Mouse (Mus musculus): ENCODE data around the gene Dhx33.

Gene Dhx33

DNA sequence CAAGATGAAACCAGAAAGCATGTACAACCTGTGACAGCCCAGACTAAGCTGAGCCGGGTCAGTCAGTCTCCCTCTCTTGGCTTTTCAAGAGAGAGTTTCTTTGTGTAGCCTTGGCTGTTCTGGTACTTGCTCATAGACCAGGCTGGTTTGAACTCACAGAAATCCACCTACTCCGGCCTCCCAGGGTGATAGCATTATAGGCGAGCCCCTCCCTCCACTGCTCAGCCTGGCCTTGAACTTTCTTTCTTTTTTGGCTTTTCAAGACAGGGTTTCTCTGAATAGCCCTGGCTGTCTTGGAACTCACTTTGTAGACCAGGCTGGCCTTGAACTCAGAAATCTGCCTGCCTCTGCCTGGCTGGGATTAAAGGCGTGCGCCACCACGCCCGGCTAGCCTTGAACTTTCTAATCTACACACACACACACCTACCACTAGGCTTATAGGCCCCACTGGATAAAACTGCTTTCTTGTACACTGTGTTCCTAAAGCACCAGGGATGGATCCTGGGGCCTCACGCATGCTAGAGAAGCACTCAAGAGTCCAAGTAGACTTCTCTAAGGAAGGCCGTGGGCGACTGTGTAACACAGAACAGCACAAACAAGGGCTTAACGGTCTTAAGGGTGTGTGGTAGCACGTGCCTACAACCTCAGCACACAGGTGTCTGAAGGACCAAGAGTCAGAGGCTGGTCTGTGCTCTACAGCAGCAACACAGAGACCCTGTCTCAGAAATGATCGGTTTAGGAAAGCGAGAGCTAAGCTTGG lies 23.3 kb downstream of the Dhx33 start:
- DNase-seq, result no peak

- DNase-seq, result no peak
Measured at GRCm38 (mm10) chr11:70980232-70980631, 24.0 kb downstream of the Dhx33 start.

- DNase-seq, result no peak
Measured at GRCm38 (mm10) chr11:70977293-70977692, 26.9 kb downstream of the Dhx33 start.

DNA sequence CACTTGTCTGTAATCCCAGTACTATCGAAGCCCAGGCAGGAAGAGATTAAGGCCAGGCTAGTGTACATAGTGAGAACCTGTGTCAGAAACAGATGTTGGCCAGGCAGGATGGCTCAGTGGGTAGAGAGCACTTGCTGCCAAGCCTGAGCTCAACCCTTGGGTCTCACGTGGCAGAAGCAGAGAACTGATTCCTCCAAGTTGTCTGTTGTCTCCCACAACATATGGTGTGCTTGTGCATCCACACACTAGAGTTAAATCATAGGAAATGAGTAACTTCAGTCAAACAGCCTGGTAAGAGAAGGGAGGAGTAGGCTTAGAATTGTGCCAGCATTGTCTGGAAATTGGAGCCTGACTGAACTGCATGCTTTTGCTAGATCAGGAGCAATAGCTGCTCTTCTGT lies 29.0 kb downstream of the Dhx33 start:
- DNase-seq, result no peak

GRCm38 (mm10) chr11:70973947-70974346 lies 30.3 kb downstream of the Dhx33 start:
- DNase-seq, result no peak

GRCm38 (mm10) chr11:70972586-70972985 lies 31.7 kb downstream of the Dhx33 start:
- DNase-seq, result no peak

GRCm38 (mm10) chr11:70970560-70971540 lies 33.4 kb downstream of the Dhx33 start:
- DNase-seq, result peak in 1 of 2 experiments; percentile 10

DNA sequence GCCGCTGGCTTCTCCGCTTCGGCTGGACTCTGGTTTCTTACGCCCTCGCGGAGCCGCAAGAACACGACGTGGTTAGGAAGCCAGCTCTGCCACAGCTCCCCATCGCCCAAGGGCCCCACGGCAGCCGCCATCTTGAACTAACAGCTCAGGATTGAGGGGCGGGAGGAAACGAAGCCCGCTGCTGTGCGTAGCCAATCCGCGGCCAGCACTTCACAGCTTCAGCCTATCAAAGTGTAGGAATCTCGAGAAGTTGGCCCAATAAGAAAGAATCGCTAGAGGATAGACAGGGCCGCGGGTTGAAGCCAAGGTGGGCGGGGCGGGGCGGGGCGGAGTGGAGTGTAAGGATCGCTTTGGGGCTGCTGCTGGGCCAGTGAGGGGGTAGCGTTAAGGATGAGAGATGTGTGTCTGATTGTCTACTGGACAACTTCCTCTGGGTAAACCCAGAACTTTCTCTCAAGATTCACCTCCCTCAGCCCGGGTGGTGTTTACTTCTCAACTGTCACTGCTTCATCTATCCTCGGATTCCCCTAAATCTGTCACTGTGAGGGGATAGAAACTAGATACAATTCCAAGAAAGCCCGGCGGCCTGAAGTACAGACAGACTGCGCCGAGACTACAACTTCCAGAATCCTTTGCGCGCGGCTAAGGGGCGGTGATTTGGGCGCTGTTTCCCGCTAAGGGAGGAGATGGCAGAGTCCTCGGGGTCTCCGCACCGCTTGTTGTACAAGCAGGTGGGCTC lies 34.2 kb downstream of the Dhx33 start, which contains the start of the genes Nup88 and Rpain:
Gene Nup88 (minus strand): TSS at position 153 of the 739 bp plus-strand sequence.
Gene Rpain (plus strand): TSS at position 393 of the 739 bp plus-strand sequence.
- peak; percentile 92 to 93 for DNase-seq

DNA sequence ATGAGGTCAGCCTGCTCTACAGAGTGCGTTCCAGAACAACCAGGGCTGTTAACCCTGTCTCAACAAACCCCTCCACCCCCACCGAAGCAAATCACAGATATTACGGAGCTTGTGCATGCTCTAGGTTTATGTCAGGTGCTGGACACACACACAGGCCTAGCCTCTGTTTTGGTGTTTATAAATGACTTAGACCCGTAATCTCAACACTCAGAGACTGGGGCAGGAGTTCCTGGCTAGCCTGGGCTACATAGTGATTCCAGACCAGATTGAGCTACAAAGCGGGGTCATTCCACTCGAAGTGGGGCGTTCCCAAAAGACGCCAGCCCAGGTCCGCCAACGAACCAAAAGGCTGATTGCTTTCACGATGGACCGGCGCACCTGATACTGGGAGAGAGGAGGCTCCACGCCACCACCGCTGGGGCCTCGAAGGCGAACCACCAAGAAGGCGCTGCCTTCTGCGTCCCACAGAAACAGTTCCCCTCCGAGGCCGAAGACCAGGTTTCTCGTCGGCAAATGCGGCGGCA lies 34.9 kb downstream of the Dhx33 start:
- DNase-seq, result no peak

- no peak for DNase-seq
Measured at GRCm38 (mm10) chr11:70964222-70964907, 39.9 kb downstream of the Dhx33 start.

- DNase-seq, result no peak
Measured at GRCm38 (mm10) chr11:70960786-70961554, 43.3 kb downstream of the Dhx33 start.

GRCm38 (mm10) chr11:70954711-70955110 lies 49.5 kb downstream of the Dhx33 start:
- DNase-seq, result no peak

- DNase-seq, result no peak
Measured at GRCm38 (mm10) chr11:70944935-70945817, 59.1 kb downstream of the Dhx33 start.

- peak; percentile 13 to 27 for DNase-seq
Measured at GRCm38 (mm10) chr11:70943651-70944050, 60.6 kb downstream of the Dhx33 start.

GRCm38 (mm10) chr11:70942596-70942995 lies 61.6 kb downstream of the Dhx33 start:
- DNase-seq, result no peak

DNA sequence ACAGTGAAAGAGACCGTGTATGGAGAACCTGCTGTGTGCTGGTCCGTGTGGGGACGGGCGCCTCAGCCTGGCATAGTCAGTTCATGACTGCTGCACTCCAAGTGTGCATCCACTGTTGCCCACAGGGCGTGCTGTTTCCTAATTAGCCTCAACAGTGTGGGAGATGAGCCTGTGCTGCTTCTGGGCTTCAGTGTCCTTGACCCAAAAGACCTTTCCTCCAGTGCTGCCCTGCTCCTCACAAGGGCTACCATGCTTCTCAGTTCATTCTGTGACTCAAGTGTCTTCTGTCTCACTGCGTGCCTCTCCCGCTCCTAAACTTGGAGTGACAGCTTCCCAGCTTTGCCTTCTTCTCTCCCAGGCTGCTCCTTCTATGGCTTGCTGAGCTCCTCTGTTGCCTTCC lies 68.9 kb downstream of the Dhx33 start:
- DNase-seq, result no peak

Data from cerebellum, postnatal 36 days (tissue).